Mouse (Mus musculus): Measurements from ENCODE around the gene Tmem50b. TPM values are rescaled to one million over a fixed set of nuclear protein-coding genes. Genes with fewer than 3 reads are reported as not detected.
A peak's percentile ranks its signal among the peaks of the same experiment; 100 is the strongest.

Tmem50b gene
- polyA plus RNA-seq, 1 experiment, result 52.3 TPM

- DNase-seq (ENCODE audit: low read depth), result no peak
- no peak for TF ChIP-seq CTCF (IDR thresholded peaks at IDR 0.05; ENCODE audit: borderline replicate concordance, extremely low read depth, insufficient read depth, insufficient read length)
- TF ChIP-seq POLR2A (IDR thresholded peaks at IDR 0.05; ENCODE audit: borderline replicate concordance, extremely low read depth, insufficient read depth, insufficient read length, poor library complexity, severe bottlenecking), result no peak
These were observed 35.8 kb downstream of the Tmem50b start for GRCm38 (mm10) chr16:91561541-91562457.

GRCm38 (mm10) chr16:91561099-91561498 is 36.5 kb downstream of the Tmem50b start:
- TF ChIP-seq CTCF (IDR thresholded peaks at IDR 0.05; ENCODE audit: borderline replicate concordance, extremely low read depth, insufficient read depth, insufficient read length) (peak; percentile 49; the same call in 1 of the 2 replicates), POLR2A (IDR thresholded peaks at IDR 0.05; ENCODE audit: borderline replicate concordance, extremely low read depth, insufficient read depth, insufficient read length, poor library complexity, severe bottlenecking) (no peak)
- peak; percentile 71 for DNase-seq (ENCODE audit: low read depth)

- DNase-seq (ENCODE audit: low read depth), result peak; percentile 39
These were observed 39.9 kb downstream of the Tmem50b start for GRCm38 (mm10) chr16:91557693-91558092.

GRCm38 (mm10) chr16:91557214-91557613 is 40.4 kb downstream of the Tmem50b start:
- DNase-seq (ENCODE audit: low read depth), result no peak
- TF ChIP-seq CTCF (IDR thresholded peaks at IDR 0.05; ENCODE audit: borderline replicate concordance, extremely low read depth, insufficient read depth, insufficient read length) (no peak), POLR2A (IDR thresholded peaks at IDR 0.05; ENCODE audit: borderline replicate concordance, extremely low read depth, insufficient read depth, insufficient read length, poor library complexity, severe bottlenecking) (no peak)

More at GRCm38 (mm10) chr16:91557693-91558092, 39.9 kb downstream of the Tmem50b start:
- TF ChIP-seq CTCF (IDR thresholded peaks at IDR 0.05; ENCODE audit: borderline replicate concordance, extremely low read depth, insufficient read depth, insufficient read length) (no peak), POLR2A (IDR thresholded peaks at IDR 0.05; ENCODE audit: borderline replicate concordance, extremely low read depth, insufficient read depth, insufficient read length, poor library complexity, severe bottlenecking) (no peak)

GRCm38 (mm10) chr16:91556659-91557058 is 40.9 kb downstream of the Tmem50b start:
- TF ChIP-seq POLR2A (IDR thresholded peaks at IDR 0.05; ENCODE audit: borderline replicate concordance, extremely low read depth, insufficient read depth, insufficient read length, poor library complexity, severe bottlenecking) (no peak), CTCF (IDR thresholded peaks at IDR 0.05; ENCODE audit: borderline replicate concordance, extremely low read depth, insufficient read depth, insufficient read length) (no peak)
- no peak for DNase-seq (ENCODE audit: low read depth)

GRCm38 (mm10) chr16:91555017-91555605 is 42.5 kb downstream of the Tmem50b start:
- TF ChIP-seq POLR2A (IDR thresholded peaks at IDR 0.05; ENCODE audit: borderline replicate concordance, extremely low read depth, insufficient read depth, insufficient read length, poor library complexity, severe bottlenecking), result no peak
- no peak for TF ChIP-seq CTCF (IDR thresholded peaks at IDR 0.05; ENCODE audit: borderline replicate concordance, extremely low read depth, insufficient read depth, insufficient read length)
- no peak for DNase-seq (ENCODE audit: low read depth)

GRCm38 (mm10) chr16:91553625-91554024 is 44.0 kb downstream of the Tmem50b start:
- TF ChIP-seq POLR2A (IDR thresholded peaks at IDR 0.05; ENCODE audit: borderline replicate concordance, extremely low read depth, insufficient read depth, insufficient read length, poor library complexity, severe bottlenecking) (no peak), CTCF (IDR thresholded peaks at IDR 0.05; ENCODE audit: borderline replicate concordance, extremely low read depth, insufficient read depth, insufficient read length) (no peak)
- DNase-seq (ENCODE audit: low read depth), result no peak

- TF ChIP-seq POLR2A (IDR thresholded peaks at IDR 0.05; ENCODE audit: borderline replicate concordance, extremely low read depth, insufficient read depth, insufficient read length, poor library complexity, severe bottlenecking), result no peak
- no peak for TF ChIP-seq CTCF (IDR thresholded peaks at IDR 0.05; ENCODE audit: borderline replicate concordance, extremely low read depth, insufficient read depth, insufficient read length)
- no peak for DNase-seq (ENCODE audit: low read depth)
These were observed 45.5 kb downstream of the Tmem50b start for GRCm38 (mm10) chr16:91552072-91552471.

- no peak for TF ChIP-seq POLR2A (IDR thresholded peaks at IDR 0.05; ENCODE audit: borderline replicate concordance, extremely low read depth, insufficient read depth, insufficient read length, poor library complexity, severe bottlenecking)
- TF ChIP-seq CTCF (IDR thresholded peaks at IDR 0.05; ENCODE audit: borderline replicate concordance, extremely low read depth, insufficient read depth, insufficient read length), result no peak
These were observed 46.5 kb downstream of the Tmem50b start for GRCm38 (mm10) chr16:91551081-91551524.

GRCm38 (mm10) chr16:91549616-91550015 is 48.0 kb downstream of the Tmem50b start:
- no peak for DNase-seq (ENCODE audit: low read depth)

More at GRCm38 (mm10) chr16:91551081-91551524, 46.5 kb downstream of the Tmem50b start:
- no peak for DNase-seq (ENCODE audit: low read depth)

GRCm38 (mm10) chr16:91548996-91549395 is 48.6 kb downstream of the Tmem50b start:
- TF ChIP-seq POLR2A (IDR thresholded peaks at IDR 0.05; ENCODE audit: borderline replicate concordance, extremely low read depth, insufficient read depth, insufficient read length, poor library complexity, severe bottlenecking) (no peak), CTCF (IDR thresholded peaks at IDR 0.05; ENCODE audit: borderline replicate concordance, extremely low read depth, insufficient read depth, insufficient read length) (no peak)
- DNase-seq (ENCODE audit: low read depth), result no peak

More at GRCm38 (mm10) chr16:91549616-91550015, 48.0 kb downstream of the Tmem50b start:
- TF ChIP-seq CTCF (IDR thresholded peaks at IDR 0.05; ENCODE audit: borderline replicate concordance, extremely low read depth, insufficient read depth, insufficient read length) (no peak), POLR2A (IDR thresholded peaks at IDR 0.05; ENCODE audit: borderline replicate concordance, extremely low read depth, insufficient read depth, insufficient read length, poor library complexity, severe bottlenecking) (no peak)

Measured in brain, embryonic 14.5 days (tissue).